Mouse (Mus musculus) brain, embryonic 14.5 days (tissue): ENCODE data around the gene Gm49373.

Experiments
- CTCF ChIP-seq: fragments of 200-500 bp; IDR thresholded peaks from 2 replicates; pipeline ENCODE4 v1.5.1; 2012; ENCODE audit warnings: inconsistent platforms, mild to moderate bottlenecking, moderate library complexity, borderline replicate concordance; ENCODE audit not compliant: insufficient read depth, insufficient read length; ENCODE audit errors: extremely low read depth
- POLR2A ChIP-seq: fragments of 200-500 bp; IDR thresholded peaks from 2 replicates; pipeline ENCODE4 v1.6.1; 2012; ENCODE audit warnings: mild to moderate bottlenecking, inconsistent platforms, borderline replicate concordance; ENCODE audit not compliant: poor library complexity, insufficient read depth, insufficient read length, severe bottlenecking; ENCODE audit errors: extremely low read depth

DNA sequence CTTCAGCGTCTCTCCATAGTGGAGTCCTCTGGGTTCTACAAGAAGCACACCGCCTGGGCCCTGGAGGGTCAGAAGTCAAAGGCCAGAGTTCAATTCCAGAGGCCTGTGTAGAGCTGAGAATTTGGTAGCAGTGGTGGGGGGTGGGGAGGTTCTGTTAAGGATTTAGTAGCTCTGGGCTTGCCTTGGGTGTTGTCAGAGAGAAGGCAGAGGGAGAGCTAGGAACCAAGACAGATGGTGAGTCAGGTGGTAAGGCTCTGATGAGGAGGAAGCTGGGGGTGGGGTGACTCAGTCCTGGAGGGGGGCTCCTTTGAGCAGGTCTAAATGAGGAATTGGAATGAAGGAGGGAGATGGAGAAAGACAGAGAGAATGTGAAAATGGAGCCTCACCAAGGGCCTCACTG, 10.0 kb downstream of the Gm49373 start:
- no peak for TF ChIP-seq POLR2A
- TF ChIP-seq CTCF = no peak
